Mouse (Mus musculus): ENCODE measurements around the gene Pot1a. TPM values are rescaled to one million over a fixed set of nuclear protein-coding genes. Genes with fewer than 3 reads are reported as not detected.

Pot1a gene
- polyA plus RNA-seq (2011; ENCODE audit: insufficient read length, low read depth, missing spikeins) = 16.4 and 27.0 TPM in 2 replicates

GRCm38 (mm10) chr6:25808806-25809495 is at the start of gene Pot1a:
Gene Pot1a, minus strand, starts transcription at chr6:25809246.
- Histone ChIP-seq H3K27ac (ENCODE audit: insufficient read depth, low read length) (peak within 1 kb of the TSS; percentile 48; the same call in 1 of the 2 replicates), H3K4me1 (ENCODE audit: control insufficient read depth, insufficient read depth, low read length) (no peaks in the 10 kb centered on the region), H3K4me3 (ENCODE audit: insufficient read depth, low read length) (peak within 1 kb of the TSS; percentile 94)
- TF ChIP-seq POLR2A (IDR thresholded peaks at IDR 0.05; ENCODE audit: low read depth, low read length) = peak; percentile 88
- no peak for TF ChIP-seq CTCF (IDR thresholded peaks at IDR 0.05; ENCODE audit: borderline replicate concordance, insufficient read depth, low read length)

- TF ChIP-seq CTCF (IDR thresholded peaks at IDR 0.05; ENCODE audit: borderline replicate concordance, insufficient read depth, low read length) (no peak), POLR2A (IDR thresholded peaks at IDR 0.05; ENCODE audit: low read depth, low read length) (no peak)
These were observed 27.2 kb upstream of the Pot1a start for GRCm38 (mm10) chr6:25836261-25836660.

GRCm38 (mm10) chr6:25806021-25806420 is 3.0 kb downstream of the Pot1a start:
- TF ChIP-seq POLR2A (IDR thresholded peaks at IDR 0.05; ENCODE audit: low read depth, low read length) (no peak), CTCF (IDR thresholded peaks at IDR 0.05; ENCODE audit: borderline replicate concordance, insufficient read depth, low read length) (no peak)
- no peak overlapping the region for H3K27ac ChIP-seq (ENCODE audit: insufficient read depth, low read length)
- no peaks in the 10 kb centered on the region for H3K4me1 ChIP-seq (ENCODE audit: control insufficient read depth, insufficient read depth, low read length)
- H3K4me3 ChIP-seq (ENCODE audit: insufficient read depth, low read length) = no peak overlapping the region

More at GRCm38 (mm10) chr6:25836261-25836660, 27.2 kb upstream of the Pot1a start:
- Histone ChIP-seq H3K4me1 (ENCODE audit: control insufficient read depth, insufficient read depth, low read length) (no peaks in the 10 kb centered on the region), H3K4me3 (ENCODE audit: insufficient read depth, low read length) (no peak overlapping the region), H3K27ac (ENCODE audit: insufficient read depth, low read length) (no peak overlapping the region)

- no peak overlapping the region for H3K27ac ChIP-seq (ENCODE audit: insufficient read depth, low read length)
- no peaks in the 10 kb centered on the region for H3K4me1 ChIP-seq (ENCODE audit: control insufficient read depth, insufficient read depth, low read length)
- TF ChIP-seq CTCF (IDR thresholded peaks at IDR 0.05; ENCODE audit: borderline replicate concordance, insufficient read depth, low read length) (no peak), POLR2A (IDR thresholded peaks at IDR 0.05; ENCODE audit: low read depth, low read length) (no peak)
- no peak overlapping the region for H3K4me3 ChIP-seq (ENCODE audit: insufficient read depth, low read length)
These were observed 6.8 kb downstream of the Pot1a start for GRCm38 (mm10) chr6:25802269-25802668.

GRCm38 (mm10) chr6:25801230-25801629 is 7.8 kb downstream of the Pot1a start:
- Histone ChIP-seq H3K4me1 (ENCODE audit: control insufficient read depth, insufficient read depth, low read length) (no peaks in the 10 kb centered on the region), H3K27ac (ENCODE audit: insufficient read depth, low read length) (no peak overlapping the region), H3K4me3 (ENCODE audit: insufficient read depth, low read length) (no peak overlapping the region)
- TF ChIP-seq POLR2A (IDR thresholded peaks at IDR 0.05; ENCODE audit: low read depth, low read length) (no peak), CTCF (IDR thresholded peaks at IDR 0.05; ENCODE audit: borderline replicate concordance, insufficient read depth, low read length) (no peak)

- no peak overlapping the region for H3K27ac ChIP-seq (ENCODE audit: insufficient read depth, low read length)
- TF ChIP-seq CTCF (IDR thresholded peaks at IDR 0.05; ENCODE audit: borderline replicate concordance, insufficient read depth, low read length) = no peak
- no peak for TF ChIP-seq POLR2A (IDR thresholded peaks at IDR 0.05; ENCODE audit: low read depth, low read length)
- H3K4me3 ChIP-seq (ENCODE audit: insufficient read depth, low read length) = no peak overlapping the region
- H3K4me1 ChIP-seq (ENCODE audit: control insufficient read depth, insufficient read depth, low read length) = no peaks in the 10 kb centered on the region
These were observed 40.8 kb downstream of the Pot1a start for GRCm38 (mm10) chr6:25768238-25768637.

- Histone ChIP-seq H3K4me1 (ENCODE audit: control insufficient read depth, insufficient read depth, low read length) (no peaks in the 10 kb centered on the region), H3K27ac (ENCODE audit: insufficient read depth, low read length) (no peak overlapping the region), H3K4me3 (ENCODE audit: insufficient read depth, low read length) (no peak overlapping the region)
- TF ChIP-seq POLR2A (IDR thresholded peaks at IDR 0.05; ENCODE audit: low read depth, low read length) (no peak), CTCF (IDR thresholded peaks at IDR 0.05; ENCODE audit: borderline replicate concordance, insufficient read depth, low read length) (no peak)
These were observed 41.5 kb downstream of the Pot1a start for GRCm38 (mm10) chr6:25767552-25767951.

GRCm38 (mm10) chr6:25767073-25767472 is 42.0 kb downstream of the Pot1a start:
- H3K4me3 ChIP-seq (ENCODE audit: insufficient read depth, low read length) = no peak overlapping the region
- no peak overlapping the region for H3K27ac ChIP-seq (ENCODE audit: insufficient read depth, low read length)
- H3K4me1 ChIP-seq (ENCODE audit: control insufficient read depth, insufficient read depth, low read length) = no peaks in the 10 kb centered on the region
- TF ChIP-seq POLR2A (IDR thresholded peaks at IDR 0.05; ENCODE audit: low read depth, low read length) = no peak
- no peak for TF ChIP-seq CTCF (IDR thresholded peaks at IDR 0.05; ENCODE audit: borderline replicate concordance, insufficient read depth, low read length)

- no peak for TF ChIP-seq POLR2A (IDR thresholded peaks at IDR 0.05; ENCODE audit: low read depth, low read length)
- no peak for TF ChIP-seq CTCF (IDR thresholded peaks at IDR 0.05; ENCODE audit: borderline replicate concordance, insufficient read depth, low read length)
- Histone ChIP-seq H3K4me3 (ENCODE audit: insufficient read depth, low read length) (no peak overlapping the region), H3K4me1 (ENCODE audit: control insufficient read depth, insufficient read depth, low read length) (no peaks in the 10 kb centered on the region), H3K27ac (ENCODE audit: insufficient read depth, low read length) (no peak overlapping the region)
These were observed 42.8 kb downstream of the Pot1a start for GRCm38 (mm10) chr6:25766283-25766682.

- Histone ChIP-seq H3K27ac (ENCODE audit: insufficient read depth, low read length) (no peak overlapping the region), H3K4me1 (ENCODE audit: control insufficient read depth, insufficient read depth, low read length) (no peaks in the 10 kb centered on the region), H3K4me3 (ENCODE audit: insufficient read depth, low read length) (no peak overlapping the region)
- TF ChIP-seq POLR2A (IDR thresholded peaks at IDR 0.05; ENCODE audit: low read depth, low read length) (no peak), CTCF (IDR thresholded peaks at IDR 0.05; ENCODE audit: borderline replicate concordance, insufficient read depth, low read length) (no peak)
These were observed 56.4 kb downstream of the Pot1a start for GRCm38 (mm10) chr6:25752651-25753050.
